ENCODE assay signal across 16 mouse cellular contexts in the genomic region with DNA sequence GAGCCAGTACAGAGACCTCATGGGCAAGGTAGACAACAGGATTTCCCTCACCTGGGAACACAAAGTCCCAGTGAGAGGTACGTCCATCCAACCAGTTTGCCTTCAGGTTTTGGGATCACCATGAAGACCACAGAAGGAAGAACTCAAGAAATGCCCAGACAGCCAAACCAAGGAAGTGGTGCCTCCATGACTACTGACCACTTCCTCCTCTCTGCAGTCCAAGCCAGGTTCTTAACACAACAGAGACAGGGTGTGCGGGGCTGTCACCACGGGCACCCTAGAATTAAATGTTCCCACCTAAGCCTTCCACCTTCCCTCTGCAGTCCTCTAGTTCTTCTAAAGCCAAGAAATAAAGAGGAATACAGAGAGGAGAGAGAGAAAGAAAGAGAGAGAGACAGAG.
"Had no signal": no experiment of that assay in that cellular context is flagged by ENCODE, and none has a peak within 500 bp of the region (broad histone marks: within the 10 kb centered on the region; RNA-seq: fewer than 3 reads in every experiment).

No protein-coding gene starts in this region.

- H3K4me1 ChIP-seq: lung, embryonic 15.5 days; midbrain, embryonic 13.5 days; midbrain, embryonic 15.5 days; neural tube, embryonic 12.5 days; stomach, embryonic 15.5 days had no signal

- DNase-seq: liver, embryonic 13.5 days; lung, adult 2 months; lung, postnatal 14 days; lung, postnatal 36 days; right cerebral cortex, postnatal 14 days; thymus, adult 2 months; thymus, postnatal 25 days; thymus, postnatal 4 days had no signal

- H3K9me3 ChIP-seq: liver, embryonic 13.5 days; liver, embryonic 15.5 days; lung, embryonic 15.5 days; midbrain, embryonic 13.5 days; midbrain, embryonic 15.5 days; neural tube, embryonic 12.5 days; stomach, embryonic 15.5 days had no signal

- H3K36me3 ChIP-seq: liver, embryonic 15.5 days; lung, embryonic 15.5 days; midbrain, embryonic 15.5 days; stomach, embryonic 15.5 days had no signal

- H3K27me3 ChIP-seq: liver, embryonic 13.5 days; liver, embryonic 15.5 days; lung, embryonic 15.5 days; midbrain, embryonic 13.5 days; midbrain, embryonic 15.5 days; neural tube, embryonic 12.5 days; stomach, embryonic 15.5 days had no signal

- H3K27ac ChIP-seq: liver, embryonic 13.5 days; liver, embryonic 15.5 days; lung, embryonic 15.5 days; midbrain, embryonic 13.5 days; midbrain, embryonic 15.5 days; neural tube, embryonic 12.5 days; stomach, embryonic 15.5 days; stomach, postnatal 0 days had no signal

- ATAC-seq: lung, postnatal 0 days; midbrain, embryonic 13.5 days; midbrain, embryonic 15.5 days had no signal

- H3K4me3 ChIP-seq: liver, embryonic 13.5 days; liver, embryonic 15.5 days; lung, embryonic 15.5 days; midbrain, embryonic 13.5 days; midbrain, embryonic 15.5 days; neural tube, embryonic 12.5 days; stomach, embryonic 15.5 days had no signal
